Mouse (Mus musculus): ENCODE data around the gene Cldn22. TPM values are rescaled to one million over a fixed set of nuclear protein-coding genes. Genes with fewer than 3 reads are reported as not detected.
A peak's percentile ranks its signal among the peaks of the same experiment; 100 is the strongest.

Gene Cldn22
- polyA plus RNA-seq, 1 experiment from 2014 or later, result not detected

- Histone ChIP-seq H3K4me1 (ENCODE audit: insufficient read depth, low read depth, low read length) (no peaks in the 10 kb centered on the region), H3K4me3 (ENCODE audit: low read depth, low read length) (no peak overlapping the region), H3K4me2 (replicated peaks; ENCODE audit: low read depth, low read length) (no peak overlapping the region), H3K9ac (replicated peaks; ENCODE audit: low read depth) (no peak overlapping the region), H3K9me3 (ENCODE audit: low read length) (no peaks in the 10 kb centered on the region), H3K27ac (ENCODE audit: low read length) (no peak overlapping the region), H3K36me3 (ENCODE audit: insufficient read depth, low read length) (no peaks in the 10 kb centered on the region), H3K27me3 (replicated peaks; ENCODE audit: insufficient read depth, low read length) (no peaks in the 10 kb centered on the region)
- ATAC-seq (no peak), DNase-seq (ENCODE audit: low spot score) (peak; percentile 11)
- WGBS, result 37% methylated on average over 10 of the region's 10 CpGs
- TF ChIP-seq EP300 (IDR thresholded peaks at IDR 0.05), result no peak
- no peak for TF ChIP-seq CTCF (IDR thresholded peaks at IDR 0.05)
These were observed 505 bp upstream of the Cldn22 start for GRCm38 (mm10) chr8:47823777-47824176.

- H3K9me3 ChIP-seq (ENCODE audit: low read length), result no peaks in the 10 kb centered on the region
- H3K36me3 ChIP-seq (ENCODE audit: insufficient read depth, low read length), result peaks cover 9% of the 10 kb centered on the region; the same call in 1 of the 2 replicates
- DNase-seq (ENCODE audit: low spot score), result peak; percentile 8
- TF ChIP-seq CTCF (IDR thresholded peaks at IDR 0.05) (no peak), EP300 (IDR thresholded peaks at IDR 0.05) (no peak)
- H3K9ac ChIP-seq (replicated peaks; ENCODE audit: low read depth), result no peak overlapping the region
- H3K27me3 ChIP-seq (replicated peaks; ENCODE audit: insufficient read depth, low read length), result no peaks in the 10 kb centered on the region
- ATAC-seq, result no peak
- H3K4me2 ChIP-seq (replicated peaks; ENCODE audit: low read depth, low read length), result no peak overlapping the region
- 59% methylated on average over 5 of the region's 5 CpGs for WGBS
- no peak overlapping the region for H3K4me3 ChIP-seq (ENCODE audit: low read depth, low read length)
- H3K4me1 ChIP-seq (ENCODE audit: insufficient read depth, low read depth, low read length), result no peaks in the 10 kb centered on the region
- no peak overlapping the region for H3K27ac ChIP-seq (ENCODE audit: low read length)
These were observed 1.3 kb downstream of the Cldn22 start for GRCm38 (mm10) chr8:47825596-47825995.

GRCm38 (mm10) chr8:47826911-47827310 lies 2.6 kb downstream of the Cldn22 start:
- H3K27me3 ChIP-seq (replicated peaks; ENCODE audit: insufficient read depth, low read length), result no peaks in the 10 kb centered on the region
- WGBS, result 78% methylated on average over 9 of the region's 9 CpGs
- H3K9ac ChIP-seq (replicated peaks; ENCODE audit: low read depth), result no peak overlapping the region
- TF ChIP-seq CTCF (IDR thresholded peaks at IDR 0.05), result no peak
- no peak for TF ChIP-seq EP300 (IDR thresholded peaks at IDR 0.05)
- H3K27ac ChIP-seq (ENCODE audit: low read length), result no peak overlapping the region
- no peak overlapping the region for H3K4me2 ChIP-seq (replicated peaks; ENCODE audit: low read depth, low read length)
- H3K9me3 ChIP-seq (ENCODE audit: low read length), result no peaks in the 10 kb centered on the region
- ATAC-seq (no peak), DNase-seq (ENCODE audit: low spot score) (no peak)
- peaks cover 15% of the 10 kb centered on the region; the same call in 1 of the 2 replicates for H3K36me3 ChIP-seq (ENCODE audit: insufficient read depth, low read length)
- no peaks in the 10 kb centered on the region for H3K4me1 ChIP-seq (ENCODE audit: insufficient read depth, low read depth, low read length)
- no peak overlapping the region for H3K4me3 ChIP-seq (ENCODE audit: low read depth, low read length)

GRCm38 (mm10) chr8:47832616-47833015 lies 8.3 kb downstream of the Cldn22 start:
- Histone ChIP-seq H3K4me3 (ENCODE audit: low read depth, low read length) (no peak overlapping the region), H3K27ac (ENCODE audit: low read length) (no peak overlapping the region), H3K9ac (replicated peaks; ENCODE audit: low read depth) (no peak overlapping the region), H3K27me3 (replicated peaks; ENCODE audit: insufficient read depth, low read length) (no peaks in the 10 kb centered on the region), H3K4me2 (replicated peaks; ENCODE audit: low read depth, low read length) (no peak overlapping the region), H3K36me3 (ENCODE audit: insufficient read depth, low read length) (peaks cover 25% of the 10 kb centered on the region; the same call in 1 of the 2 replicates), H3K9me3 (ENCODE audit: low read length) (no peaks in the 10 kb centered on the region), H3K4me1 (ENCODE audit: insufficient read depth, low read depth, low read length) (no peaks in the 10 kb centered on the region)
- no peak for DNase-seq (ENCODE audit: low spot score)
- ATAC-seq, result no peak
- TF ChIP-seq CTCF (IDR thresholded peaks at IDR 0.05) (no peak), EP300 (IDR thresholded peaks at IDR 0.05) (no peak)
- WGBS, result 65% methylated on average over 6 of the region's 6 CpGs

GRCm38 (mm10) chr8:47833944-47834343 lies 9.7 kb downstream of the Cldn22 start:
- no peak for DNase-seq (ENCODE audit: low spot score)
- no peak overlapping the region for H3K4me3 ChIP-seq (ENCODE audit: low read depth, low read length)
- 86% methylated on average over 1 of the region's 1 CpGs for WGBS
- H3K27ac ChIP-seq (ENCODE audit: low read length), result no peak overlapping the region
- no peak overlapping the region for H3K4me2 ChIP-seq (replicated peaks; ENCODE audit: low read depth, low read length)
- TF ChIP-seq CTCF (IDR thresholded peaks at IDR 0.05), result no peak
- TF ChIP-seq EP300 (IDR thresholded peaks at IDR 0.05), result no peak
- no peaks in the 10 kb centered on the region for H3K4me1 ChIP-seq (ENCODE audit: insufficient read depth, low read depth, low read length)
- no peaks in the 10 kb centered on the region for H3K27me3 ChIP-seq (replicated peaks; ENCODE audit: insufficient read depth, low read length)
- no peaks in the 10 kb centered on the region for H3K9me3 ChIP-seq (ENCODE audit: low read length)
- H3K9ac ChIP-seq (replicated peaks; ENCODE audit: low read depth), result no peak overlapping the region
- no peak for ATAC-seq
- H3K36me3 ChIP-seq (ENCODE audit: insufficient read depth, low read length), result peaks cover 26% of the 10 kb centered on the region; the same call in 1 of the 2 replicates

GRCm38 (mm10) chr8:47843063-47843462 lies 18.8 kb downstream of the Cldn22 start:
- Histone ChIP-seq H3K9me3 (ENCODE audit: low read length) (no peaks in the 10 kb centered on the region), H3K4me1 (ENCODE audit: insufficient read depth, low read depth, low read length) (no peaks in the 10 kb centered on the region), H3K27ac (ENCODE audit: low read length) (no peak overlapping the region), H3K9ac (replicated peaks; ENCODE audit: low read depth) (no peak overlapping the region), H3K27me3 (replicated peaks; ENCODE audit: insufficient read depth, low read length) (no peaks in the 10 kb centered on the region), H3K4me2 (replicated peaks; ENCODE audit: low read depth, low read length) (no peak overlapping the region), H3K4me3 (ENCODE audit: low read depth, low read length) (no peak overlapping the region), H3K36me3 (ENCODE audit: insufficient read depth, low read length) (peaks cover 44% of the 10 kb centered on the region)
- no peak for ATAC-seq
- TF ChIP-seq EP300 (IDR thresholded peaks at IDR 0.05), result no peak
- TF ChIP-seq CTCF (IDR thresholded peaks at IDR 0.05), result no peak
- DNase-seq (ENCODE audit: low spot score), result no peak
- 87% methylated on average over 7 of the region's 7 CpGs for WGBS

GRCm38 (mm10) chr8:47843651-47844050 lies 19.4 kb downstream of the Cldn22 start:
- 92% methylated on average over 10 of the region's 10 CpGs for WGBS

More at GRCm38 (mm10) chr8:47843651-47844050, 19.4 kb downstream of the Cldn22 start:
- H3K4me3 ChIP-seq (ENCODE audit: low read depth, low read length), result no peak overlapping the region
- H3K27ac ChIP-seq (ENCODE audit: low read length), result no peak overlapping the region
- DNase-seq (ENCODE audit: low spot score), result no peak
- H3K4me1 ChIP-seq (ENCODE audit: insufficient read depth, low read depth, low read length), result no peaks in the 10 kb centered on the region
- H3K9me3 ChIP-seq (ENCODE audit: low read length), result no peaks in the 10 kb centered on the region
- TF ChIP-seq EP300 (IDR thresholded peaks at IDR 0.05), result no peak
- TF ChIP-seq CTCF (IDR thresholded peaks at IDR 0.05), result no peak
- H3K36me3 ChIP-seq (ENCODE audit: insufficient read depth, low read length), result peaks cover 46% of the 10 kb centered on the region
- H3K27me3 ChIP-seq (replicated peaks; ENCODE audit: insufficient read depth, low read length), result no peaks in the 10 kb centered on the region
- ATAC-seq, result no peak
- H3K4me2 ChIP-seq (replicated peaks; ENCODE audit: low read depth, low read length), result no peak overlapping the region
- no peak overlapping the region for H3K9ac ChIP-seq (replicated peaks; ENCODE audit: low read depth)

All from lung, postnatal 0 days (tissue).